Mouse (Mus musculus): ENCODE data around the gene Best2. TPM values are rescaled to one million over a fixed set of nuclear protein-coding genes. Genes with fewer than 3 reads are reported as not detected.

Gene Best2
- total RNA-seq, 4 experiments from 2014 or later: not detected

GRCm38 (mm10) chr8:84968650-84969049, 45.7 kb downstream of the Best2 start:
- no peak for DNase-seq (ENCODE audit: low spot score in 2 of 2)

GRCm38 (mm10) chr8:84967532-84968304, 46.6 kb downstream of the Best2 start:
- no peak for DNase-seq (ENCODE audit: low spot score in 2 of 2)

- no peak for DNase-seq (ENCODE audit: low spot score in 2 of 2)
These were observed 47.7 kb downstream of the Best2 start for GRCm38 (mm10) chr8:84966603-84967002.

- DNase-seq (ENCODE audit: low spot score in 2 of 2): peak; percentile 80 to 94
These were observed 48.5 kb downstream of the Best2 start for GRCm38 (mm10) chr8:84965731-84966291.

- DNase-seq (ENCODE audit: low spot score in 2 of 2): no peak
These were observed 50.4 kb downstream of the Best2 start for GRCm38 (mm10) chr8:84963952-84964351.

GRCm38 (mm10) chr8:84959811-84960210, 54.5 kb downstream of the Best2 start:
- no peak for DNase-seq (ENCODE audit: low spot score in 2 of 2)

Small RNA genes lying within 50 kb of the gene (microRNA-seq; reads per million reads assigned to microRNA genes)
- 1.3 to 5.7 reads per million in 2 experiments for gene Mir7070

Other genes with a start within 250 kb of the Best2 start
- gene Nfix, start 214.2 kb downstream of the Best2 start, total RNA-seq (2022): 100 to 1,000 TPM; 352 to 438 (median 370) TPM
- 1 to 10 TPM; 8.4 to 9.7 (median 8.9) TPM for gene Dand5, start 191.7 kb downstream of the Best2 start, total RNA-seq (2022)
- 10 to 100 TPM; 23.3 to 28.4 (median 24.7) TPM for gene Gadd45gip1, start 183.0 kb downstream of the Best2 start, total RNA-seq (2022)
- 10 to 100 TPM; 72.4 to 90.1 (median 79.4) TPM for gene Rad23a, start 173.9 kb downstream of the Best2 start, total RNA-seq (2022)
- 100 to 1,000 TPM; 333 to 426 (median 383) TPM for gene Calr, start 167.6 kb downstream of the Best2 start, total RNA-seq (2022)
- gene Farsa, start 157.5 kb downstream of the Best2 start, total RNA-seq (2022): 10 to 100 TPM; 39.6 to 48.5 (median 43.7) TPM
- 1 to 10 TPM; 6.3 to 8.0 (median 6.8) TPM for gene Syce2, start 142.4 kb downstream of the Best2 start, total RNA-seq (2022)
- 10 to 100 TPM; 29.8 to 43.0 (median 36.5) TPM for gene Gcdh, start 120.6 kb downstream of the Best2 start, total RNA-seq (2022)
- not detected for gene Klf1, start 112.6 kb downstream of the Best2 start, total RNA-seq (2022)
- gene Dnase2a, start 106.0 kb downstream of the Best2 start, total RNA-seq (2022): 10 to 100 TPM in 1 of 4 experiments, 1 to 10 TPM in 3; 5.0 to 12.2 (median 7.1) TPM
- gene Mast1, start 77.2 kb downstream of the Best2 start, total RNA-seq (2022): 10 to 100 TPM; 69.1 to 76.7 (median 74.1) TPM
- gene Rtbdn, start 67.5 kb downstream of the Best2 start, total RNA-seq (2022): 1 to 10 TPM; 1.2 to 1.5 (median 1.3) TPM
- gene Gm49661, start 45.1 kb downstream of the Best2 start, total RNA-seq (2022): 1 to 10 TPM in 1 of 4 experiments, not detected in 3; 1.8 TPM
- gene Prdx2, start 44.9 kb downstream of the Best2 start, total RNA-seq (2022): 100 to 1,000 TPM; 328 to 384 (median 347) TPM
- 10 to 100 TPM; 45.9 to 60.0 (median 49.6) TPM for gene Rnaseh2a, start 44.8 kb downstream of the Best2 start, total RNA-seq (2022)
- 10 to 100 TPM; 39.3 to 88.9 (median 65.7) TPM for gene Junb, start 35.8 kb downstream of the Best2 start, total RNA-seq (2022)
- 10 to 100 TPM in 2 of 4 experiments, 1 to 10 TPM in 2; 9.0 to 13.0 (median 10.3) TPM for gene Hook2, start 23.9 kb downstream of the Best2 start, total RNA-seq (2022)
- gene Asna1, start 10.8 kb upstream of the Best2 start, total RNA-seq (2022): 100 to 1,000 TPM; 126 to 130 (median 127) TPM
- 100 to 1,000 TPM; 100 to 127 (median 115) TPM for gene Trir, start 12.3 kb upstream of the Best2 start, total RNA-seq (2022)
- 100 to 1,000 TPM; 134 to 186 (median 156) TPM for gene Tnpo2, start 22.4 kb upstream of the Best2 start, total RNA-seq (2022)
- 10 to 100 TPM; 20.1 to 22.0 (median 21.1) TPM for gene Fbxw9, start 45.5 kb upstream of the Best2 start, total RNA-seq (2022)
- gene Gm5741, start 53.5 kb upstream of the Best2 start, total RNA-seq (2022): not detected
- gene Dhps, start 57.2 kb upstream of the Best2 start, total RNA-seq (2022): 10 to 100 TPM; 63.5 to 75.3 (median 64.9) TPM
- gene Wdr83os, start 66.2 kb upstream of the Best2 start, total RNA-seq (2022): 10 to 100 TPM; 51.1 to 64.5 (median 59.6) TPM
- gene Wdr83, start 66.8 kb upstream of the Best2 start, total RNA-seq (2022): 10 to 100 TPM; 20.0 to 35.2 (median 26.5) TPM
- gene Man2b1, start 68.7 kb upstream of the Best2 start, total RNA-seq (2022): 10 to 100 TPM; 33.3 to 74.2 (median 49.2) TPM
- gene Zfp791, start 108.6 kb upstream of the Best2 start, total RNA-seq (2022): 10 to 100 TPM in 1 of 4 experiments, 1 to 10 TPM in 3; 6.5 to 10.2 (median 8.2) TPM
- not detected for gene Cks1brt, start 137.4 kb upstream of the Best2 start, total RNA-seq (2022)
- gene Olfr371, start 211.5 kb upstream of the Best2 start, total RNA-seq (2022): not detected

Data from left cerebral cortex, adult 8-10 months (tissue).